In genomic region chr8:111248136-111248535, GRCm38 (mm10) we compare ENCODE assay signal across 19 mouse cellular contexts.
"Had no signal": no experiment of that assay in that cellular context is flagged by ENCODE, and none has a peak within 500 bp of the region (broad histone marks: within the 10 kb centered on the region; RNA-seq: fewer than 3 reads in every experiment).

No protein-coding gene starts in this region.

- H3K4me2 ChIP-seq: lung, embryonic 14.5 days; midbrain, embryonic 13.5 days; neural tube, embryonic 13.5 days; neural tube, embryonic 15.5 days had no signal

- ATAC-seq: midbrain, embryonic 13.5 days; midbrain, embryonic 16.5 days had no signal

- H3K36me3 ChIP-seq: midbrain, embryonic 13.5 days; neural tube, embryonic 13.5 days; neural tube, embryonic 15.5 days had no signal

- DNase-seq: lung, adult 18-20 months; lung, embryonic 14.5 days; lung, postnatal 10 days; lung, postnatal 4 days; retina, postnatal 1 day; right cerebral cortex, adult 18-20 months; right cerebral cortex, postnatal 25 days; right cerebral cortex, postnatal 4 days; spleen, adult 18-20 months; thymus, adult 18-20 months; thymus, postnatal 14 days; thymus, postnatal 36 days had no signal

- H3K27me3 ChIP-seq: megakaryocyte, embryonic 14.5 days; midbrain, embryonic 13.5 days; neural tube, embryonic 13.5 days; neural tube, embryonic 15.5 days had no signal

- H3K9ac ChIP-seq: liver, embryonic 14.5 days; lung, embryonic 14.5 days; midbrain, embryonic 13.5 days; neural tube, embryonic 13.5 days; neural tube, embryonic 15.5 days had no signal

- H3K4me3 ChIP-seq: megakaryocyte, embryonic 14.5 days; midbrain, embryonic 13.5 days; myocyte; neural tube, embryonic 13.5 days; neural tube, embryonic 15.5 days had no signal

- H3K9me3 ChIP-seq: megakaryocyte, embryonic 14.5 days; midbrain, embryonic 13.5 days; neural tube, embryonic 13.5 days; neural tube, embryonic 15.5 days had no signal

- H3K4me1 ChIP-seq: midbrain, embryonic 13.5 days had no signal

- H3K27ac ChIP-seq: liver, embryonic 14.5 days; midbrain, embryonic 13.5 days; neural tube, embryonic 13.5 days; neural tube, embryonic 15.5 days had no signal
